30 mouse cellular contexts compared by ENCODE assay signal in genomic region chr6:13169459-13170150, GRCm38 (mm10). TPM values are rescaled to one million over a fixed set of nuclear protein-coding genes. Genes with fewer than 3 reads are reported as not detected.
A peak's percentile ranks its signal among the peaks of the same experiment; 100 is the strongest.
DNase-seq lines count a peak whose midpoint lies in the region; ATAC-seq lines count a peak whose summit lies in the region.
"Had no signal": no experiment of that assay in that cellular context is flagged by ENCODE, and none has a peak within 500 bp of the region (broad histone marks: within the 10 kb centered on the region; RNA-seq: fewer than 3 reads in every experiment).

No protein-coding gene starts in this region.

- WGBS in limb, embryonic 12.5 days: 36% methylated on average over 3 of the region's 3 CpGs

- DNase-seq in cerebellum, adult 9-10 months: peak; percentile 9
- no peak for DNase-seq in cerebellum, adult 8-10 months
- DNase-seq in brain, adult 2 months (ENCODE audit: low read depth, low spot score): peak; percentile 13
- no peak for DNase-seq in left cerebral cortex, adult 18-20 months (ENCODE audit: low spot score in 2 of 2)
- DNase-seq in Muller cell, postnatal 12 days (ENCODE audit: inconsistent ontology term): no peak
- DNase-seq: adrenal gland, adult 2 months; adrenal gland, postnatal 14 days; B cell, adult 2 months; cerebellum, adult 11 months; cerebellum, postnatal 14 days; forebrain, postnatal 0 days; gastrocnemius, adult 2 months; gastrocnemius, postnatal 14 days; heart, adult 11 months; kidney, adult 11 months had no signal

- no peak overlapping the region for H3K4me3 ChIP-seq in limb, embryonic 12.5 days (replicated peaks)
- H3K4me3 ChIP-seq: forebrain, embryonic 10.5 days; gastrocnemius, adult 2 months; hindbrain, embryonic 12.5 days; hindbrain, embryonic 15.5 days; intestine, embryonic 15.5 days had no signal

- no peaks in the 10 kb centered on the region for H3K9me3 ChIP-seq in limb, embryonic 12.5 days
- H3K9me3 ChIP-seq: forebrain, embryonic 10.5 days; G1E; hindbrain, embryonic 12.5 days; hindbrain, embryonic 15.5 days; intestine, embryonic 15.5 days had no signal

- H3K27ac ChIP-seq in limb, embryonic 12.5 days: no peak overlapping the region
- H3K27ac ChIP-seq: forebrain, embryonic 10.5 days; gastrocnemius, adult 2 months; hindbrain, embryonic 12.5 days; hindbrain, embryonic 15.5 days; intestine, embryonic 15.5 days had no signal

- no peaks in the 10 kb centered on the region for H3K36me3 ChIP-seq in limb, embryonic 12.5 days
- H3K36me3 ChIP-seq: forebrain, embryonic 10.5 days; G1E; hindbrain, embryonic 12.5 days; hindbrain, embryonic 15.5 days; intestine, embryonic 15.5 days had no signal

- ATAC-seq in limb, embryonic 12.5 days (ENCODE audit: insufficient number of reproducible peaks, insufficient read depth, low FRiP score, low TSS enrichment, low read depth): peak; percentile 87
- ATAC-seq: forebrain, embryonic 14.5 days; forebrain, postnatal 0 days; intestine, embryonic 15.5 days had no signal

- no peaks in the 10 kb centered on the region for H3K27me3 ChIP-seq in limb, embryonic 12.5 days
- H3K27me3 ChIP-seq: CH12.LX; hindbrain, embryonic 12.5 days; hindbrain, embryonic 15.5 days; intestine, embryonic 15.5 days had no signal

- H3K4me1 ChIP-seq in limb, embryonic 12.5 days (replicated peaks): no peaks in the 10 kb centered on the region
- H3K4me1 ChIP-seq: forebrain, embryonic 10.5 days; hindbrain, embryonic 12.5 days; hindbrain, embryonic 15.5 days; intestine, embryonic 15.5 days had no signal

- no peak overlapping the region for H3K4me2 ChIP-seq in limb, embryonic 12.5 days
- H3K4me2 ChIP-seq: heart, embryonic 11.5 days; hindbrain, embryonic 12.5 days; hindbrain, embryonic 15.5 days; intestine, embryonic 15.5 days had no signal

- no peak overlapping the region for H3K9ac ChIP-seq in limb, embryonic 12.5 days (replicated peaks)
- H3K9ac ChIP-seq: forebrain, postnatal 0 days; hindbrain, embryonic 12.5 days; hindbrain, embryonic 15.5 days; intestine, embryonic 15.5 days had no signal

RNA-seq across cellular contexts. Expression of gene Vwde, which starts 55.2 kb away (rescaled TPM):
- polyA plus RNA-seq in limb, embryonic 12.5 days (2016; fragmentation: Nextera tagmentation; extraction: Ambion mirVana): 0.30 and 0.51 TPM in 2 replicates
- total RNA-seq in left cerebral cortex, adult 18-20 months (2021): not detected
- total RNA-seq: adrenal gland, adult 2 months; adrenal gland, postnatal 14 days; CH12.LX; forebrain, postnatal 0 days; gastrocnemius, postnatal 14 days; gastrocnemius, postnatal 4 days; heart, adult 8-10 months; heart, postnatal 25 days; hematopoietic stem cell, adult 5-6 weeks had no signal
- polyA plus RNA-seq: adrenal gland, adult 2 months; forebrain, embryonic 14.5 days; G1E; heart, embryonic 14.5 days; heart, postnatal 0 days; hindbrain, embryonic 12.5 days; intestine, embryonic 15.5 days had no signal

Comparison
In these comparisons a context has a peak if more than half of its experiments do, and no peak if none do; other contexts are left out.
1. DNase-seq: peak in cerebellum, adult 9-10 months (single experiment) and brain, adult 2 months (single experiment); none in cerebellum, adult 8-10 months (single experiment), left cerebral cortex, adult 18-20 months (0 of 2) and Muller cell, postnatal 12 days (single experiment).